Mouse (Mus musculus): ENCODE data around the gene Onecut3. TPM values are rescaled to one million over a fixed set of nuclear protein-coding genes. Genes with fewer than 3 reads are reported as not detected.

The Onecut3 gene
- polyA plus RNA-seq, 1 experiment from 2014 or later = 2.3 TPM

DNA sequence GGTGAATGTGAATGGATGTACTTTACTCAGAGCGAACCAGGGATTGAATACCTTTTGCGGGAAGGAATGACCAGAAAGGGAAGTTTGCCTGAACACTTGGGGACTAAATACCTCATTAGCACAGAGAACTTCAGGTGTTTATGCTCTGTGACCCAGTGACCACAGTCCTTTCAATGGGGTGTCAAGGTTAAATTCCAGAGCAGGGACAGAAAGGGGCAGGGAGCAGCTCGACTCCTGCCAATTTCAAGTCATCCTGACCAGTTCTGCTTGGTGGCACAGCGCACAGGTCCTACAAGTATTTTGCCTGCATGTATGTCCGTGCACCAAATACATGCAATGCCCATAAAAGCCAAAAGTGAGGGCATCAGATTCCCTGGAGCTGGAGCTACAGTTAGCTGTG lies 29.6 kb upstream of the Onecut3 start:
- Histone ChIP-seq H3K4me2 (replicated peaks) (no peak overlapping the region), H3K9ac (no peak overlapping the region), H3K36me3 (no peaks in the 10 kb centered on the region), H3K27me3 (peaks cover 23% of the 10 kb centered on the region), H3K9me3 (replicated peaks) (no peaks in the 10 kb centered on the region), H3K4me1 (peaks cover 5% of the 10 kb centered on the region), H3K27ac (no peak overlapping the region), H3K4me3 (no peak overlapping the region)
- ATAC-seq (ENCODE audit: low FRiP score) = no peak
- WGBS = 61% methylated on average over 5 of the region's 5 CpGs

- peaks cover 39% of the 10 kb centered on the region for H3K27me3 ChIP-seq
- under 1% methylated on average over 57 of the region's 58 CpGs for WGBS
These were observed 19.2 kb upstream of the Onecut3 start for GRCm38 (mm10) chr10:80475290-80475959.

DNA sequence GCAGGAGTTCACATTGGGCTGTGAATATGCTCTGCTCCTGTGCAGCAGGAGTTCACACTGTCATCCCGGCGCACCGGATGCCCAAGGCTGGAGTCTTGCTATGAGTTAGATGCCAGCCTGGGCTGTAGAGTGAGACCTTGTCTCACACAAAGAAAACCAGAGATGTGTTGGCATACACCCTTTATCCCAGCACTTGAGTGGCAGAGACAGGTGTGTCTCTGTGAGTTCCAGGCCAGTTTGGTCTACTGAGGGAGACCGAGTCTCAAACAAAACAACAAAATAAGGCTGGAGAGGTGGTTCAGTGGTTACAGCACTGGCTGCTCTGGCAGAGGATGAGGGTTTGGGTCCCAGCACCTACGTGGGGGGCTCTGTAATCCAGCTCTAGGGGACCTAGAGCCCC lies 16.1 kb upstream of the Onecut3 start:
- H3K27ac ChIP-seq = no peak overlapping the region
- WGBS = 80% methylated on average over 5 of the region's 5 CpGs
- no peak overlapping the region for H3K4me2 ChIP-seq (replicated peaks)
- no peaks in the 10 kb centered on the region; the same call in 1 of the 2 replicates for H3K4me1 ChIP-seq
- no peak overlapping the region for H3K4me3 ChIP-seq
- 0 out of 2 replicates have a peak overlapping the region, but pooled peaks have one; percentile 6 for H3K9ac ChIP-seq
- H3K27me3 ChIP-seq = peaks cover 38% of the 10 kb centered on the region
- no peak for ATAC-seq (ENCODE audit: low FRiP score)
- H3K36me3 ChIP-seq = no peaks in the 10 kb centered on the region
- H3K9me3 ChIP-seq (replicated peaks) = no peaks in the 10 kb centered on the region

More at GRCm38 (mm10) chr10:80475290-80475959, 19.2 kb upstream of the Onecut3 start:
- H3K4me2 ChIP-seq (replicated peaks) = peak overlapping the region; percentile 68
- peak overlapping the region; percentile 69 for H3K9ac ChIP-seq
- no peaks in the 10 kb centered on the region; the same call in 1 of the 2 replicates for H3K4me1 ChIP-seq
- no peaks in the 10 kb centered on the region for H3K36me3 ChIP-seq
- H3K9me3 ChIP-seq (replicated peaks) = no peaks in the 10 kb centered on the region
- ATAC-seq (ENCODE audit: low FRiP score) = peak; percentile 85
- peak overlapping the region; percentile 50 for H3K4me3 ChIP-seq
- peak overlapping the region; percentile 82 for H3K27ac ChIP-seq

DNA sequence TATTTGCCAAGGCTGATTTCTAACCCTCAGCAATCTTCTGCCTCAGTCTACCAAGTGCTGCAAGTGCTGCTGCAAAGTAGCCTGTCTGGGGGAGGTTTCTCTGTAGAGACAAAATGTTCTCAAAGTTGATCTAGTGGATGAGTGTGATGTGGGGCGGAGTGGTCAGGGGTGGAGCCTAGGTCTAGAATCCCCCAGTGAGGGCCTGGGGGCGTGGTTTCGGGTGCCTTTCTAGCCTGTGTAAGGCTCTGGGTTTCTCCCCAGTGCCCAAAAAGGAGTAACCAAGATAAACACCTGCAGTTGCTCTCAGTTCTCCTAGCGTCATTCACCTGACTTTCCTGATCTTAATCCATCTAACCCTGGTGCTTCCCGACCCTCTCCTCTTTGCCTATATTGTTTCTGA lies 13.6 kb upstream of the Onecut3 start:
- WGBS = 21% methylated on average over 5 of the region's 5 CpGs
- H3K27me3 ChIP-seq = peaks cover 62% of the 10 kb centered on the region
- no peak overlapping the region for H3K9ac ChIP-seq

DNA sequence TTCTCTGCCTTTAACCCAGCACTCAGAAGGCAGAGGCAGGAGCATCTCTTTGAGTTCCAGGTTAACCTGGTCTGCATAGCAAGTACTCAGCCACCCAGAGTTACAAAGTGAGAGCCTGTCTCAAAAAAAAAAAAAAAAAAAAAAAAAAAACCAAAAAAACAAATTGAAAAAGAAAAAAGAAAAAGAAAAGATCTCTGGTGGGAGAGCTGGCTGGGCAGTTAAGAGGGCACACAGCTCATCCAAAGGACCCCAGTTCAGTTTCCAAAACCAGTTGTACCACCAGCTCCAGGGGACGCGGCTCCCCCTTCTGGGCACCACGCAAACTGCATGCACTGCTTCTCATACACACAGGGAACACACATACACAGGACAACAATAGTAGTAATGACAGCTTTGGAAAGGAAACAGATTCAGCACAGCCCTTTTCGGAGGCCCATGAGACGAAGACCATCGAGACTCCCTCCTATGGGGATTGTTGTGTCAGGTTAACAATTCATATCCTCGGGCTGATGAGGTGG lies 7.7 kb upstream of the Onecut3 start:
- 77% methylated on average over 7 of the region's 7 CpGs for WGBS
- H3K36me3 ChIP-seq = no peaks in the 10 kb centered on the region
- ATAC-seq (ENCODE audit: low FRiP score) = no peak

More for the DNA sequence above, 13.6 kb upstream of the Onecut3 start:
- Histone ChIP-seq H3K4me1 (peaks cover 4% of the 10 kb centered on the region; the same call in 1 of the 2 replicates), H3K4me3 (no peak overlapping the region), H3K9me3 (replicated peaks) (no peaks in the 10 kb centered on the region), H3K27ac (no peak overlapping the region), H3K36me3 (no peaks in the 10 kb centered on the region), H3K4me2 (replicated peaks) (no peak overlapping the region)
- ATAC-seq (ENCODE audit: low FRiP score) = no peak

GRCm38 (mm10) chr10:80490051-80490450 lies 4.6 kb upstream of the Onecut3 start:
- peaks cover 12% of the 10 kb centered on the region for H3K4me1 ChIP-seq
- H3K4me2 ChIP-seq (replicated peaks) = no peak overlapping the region
- WGBS = under 1% methylated on average over 22 of the region's 22 CpGs
- peaks cover 94% of the 10 kb centered on the region for H3K27me3 ChIP-seq
- no peaks in the 10 kb centered on the region for H3K36me3 ChIP-seq
- ATAC-seq (ENCODE audit: low FRiP score) = no peak
- no peaks in the 10 kb centered on the region for H3K9me3 ChIP-seq (replicated peaks)
- H3K27ac ChIP-seq = no peak overlapping the region
- no peak overlapping the region for H3K4me3 ChIP-seq
- no peak overlapping the region for H3K9ac ChIP-seq

More for the DNA sequence above, 7.7 kb upstream of the Onecut3 start:
- H3K4me2 ChIP-seq (replicated peaks) = no peak overlapping the region
- peaks cover 8% of the 10 kb centered on the region for H3K4me1 ChIP-seq
- no peak overlapping the region for H3K27ac ChIP-seq
- no peak overlapping the region for H3K4me3 ChIP-seq
- H3K9ac ChIP-seq = no peak overlapping the region
- H3K9me3 ChIP-seq (replicated peaks) = no peaks in the 10 kb centered on the region
- peaks cover 91% of the 10 kb centered on the region for H3K27me3 ChIP-seq

GRCm38 (mm10) chr10:80495901-80496300 lies 1.3 kb downstream of the Onecut3 start:
- peak overlapping the region; percentile 41 for H3K4me3 ChIP-seq
- H3K4me1 ChIP-seq = peaks cover 29% of the 10 kb centered on the region
- no peak for ATAC-seq (ENCODE audit: low FRiP score)
- H3K27me3 ChIP-seq = peaks cover 99% of the 10 kb centered on the region
- no peaks in the 10 kb centered on the region for H3K36me3 ChIP-seq
- H3K9me3 ChIP-seq (replicated peaks) = no peaks in the 10 kb centered on the region
- H3K4me2 ChIP-seq (replicated peaks) = peak overlapping the region; percentile 51
- H3K9ac ChIP-seq = peak overlapping the region; percentile 58
- WGBS = under 1% methylated on average over 32 of the region's 35 CpGs
- peak overlapping the region; percentile 70 for H3K27ac ChIP-seq

- Histone ChIP-seq H3K4me3 (peak overlapping the region; percentile 41), H3K4me2 (replicated peaks) (peak overlapping the region; percentile 51), H3K4me1 (peaks cover 25% of the 10 kb centered on the region), H3K27me3 (peaks cover 99% of the 10 kb centered on the region), H3K27ac (peak overlapping the region; percentile 70), H3K9me3 (replicated peaks) (no peaks in the 10 kb centered on the region), H3K36me3 (no peaks in the 10 kb centered on the region), H3K9ac (peak overlapping the region; percentile 58)
- ATAC-seq (ENCODE audit: low FRiP score) = no peak
- WGBS = under 1% methylated on average over 20 of the region's 20 CpGs
These were observed 1.8 kb downstream of the Onecut3 start for GRCm38 (mm10) chr10:80496421-80496820.

- H3K36me3 ChIP-seq = no peaks in the 10 kb centered on the region
- peaks cover 95% of the 10 kb centered on the region for H3K27me3 ChIP-seq
- ATAC-seq (ENCODE audit: low FRiP score) = no peak
- 0% methylated on average over 7 of the region's 7 CpGs for WGBS
- no peak overlapping the region for H3K4me3 ChIP-seq
- H3K9ac ChIP-seq = no peak overlapping the region
- no peaks in the 10 kb centered on the region for H3K9me3 ChIP-seq (replicated peaks)
- no peak overlapping the region for H3K27ac ChIP-seq
- no peak overlapping the region for H3K4me2 ChIP-seq (replicated peaks)
- peaks cover 7% of the 10 kb centered on the region; the same call in 1 of the 2 replicates for H3K4me1 ChIP-seq
These were observed 7.7 kb downstream of the Onecut3 start for GRCm38 (mm10) chr10:80502291-80502690.

DNA sequence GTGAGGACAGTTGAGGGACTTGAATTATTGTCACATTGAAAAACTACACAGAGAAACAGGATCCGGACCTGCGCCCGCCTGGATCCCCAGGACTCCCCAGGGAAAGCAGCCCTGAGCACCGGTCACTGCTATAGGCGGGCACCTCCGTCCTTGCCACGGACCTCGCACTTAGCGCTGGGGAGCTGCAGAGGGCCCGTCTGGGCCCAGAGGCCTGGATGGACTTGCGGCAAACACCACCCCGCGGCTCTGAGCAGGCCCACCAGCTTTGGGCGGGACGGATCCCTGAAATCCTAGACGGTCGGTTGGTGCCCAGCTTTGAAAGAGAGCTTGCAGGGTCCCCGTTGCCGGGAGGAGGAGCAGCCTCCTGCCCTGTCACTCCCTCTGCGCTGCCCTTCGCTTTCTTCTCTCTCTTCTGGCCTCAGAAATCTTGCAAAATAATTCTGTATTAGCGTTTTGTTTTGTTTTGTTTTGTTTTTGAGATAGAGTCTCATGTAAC lies 8.2 kb downstream of the Onecut3 start:
- H3K4me2 ChIP-seq (replicated peaks) = no peak overlapping the region
- H3K27ac ChIP-seq = no peak overlapping the region
- peaks cover 95% of the 10 kb centered on the region for H3K27me3 ChIP-seq
- H3K9me3 ChIP-seq (replicated peaks) = no peaks in the 10 kb centered on the region
- ATAC-seq (ENCODE audit: low FRiP score) = no peak
- no peaks in the 10 kb centered on the region for H3K36me3 ChIP-seq
- H3K9ac ChIP-seq = no peak overlapping the region
- WGBS = under 1% methylated on average over 22 of the region's 22 CpGs
- H3K4me3 ChIP-seq = no peak overlapping the region
- peaks cover 7% of the 10 kb centered on the region; the same call in 1 of the 2 replicates for H3K4me1 ChIP-seq

GRCm38 (mm10) chr10:80503599-80504220 lies 9.1 kb downstream of the Onecut3 start:
- H3K9ac ChIP-seq = no peak overlapping the region
- WGBS = under 1% methylated on average over 27 of the region's 27 CpGs
- no peak for ATAC-seq (ENCODE audit: low FRiP score)

DNA sequence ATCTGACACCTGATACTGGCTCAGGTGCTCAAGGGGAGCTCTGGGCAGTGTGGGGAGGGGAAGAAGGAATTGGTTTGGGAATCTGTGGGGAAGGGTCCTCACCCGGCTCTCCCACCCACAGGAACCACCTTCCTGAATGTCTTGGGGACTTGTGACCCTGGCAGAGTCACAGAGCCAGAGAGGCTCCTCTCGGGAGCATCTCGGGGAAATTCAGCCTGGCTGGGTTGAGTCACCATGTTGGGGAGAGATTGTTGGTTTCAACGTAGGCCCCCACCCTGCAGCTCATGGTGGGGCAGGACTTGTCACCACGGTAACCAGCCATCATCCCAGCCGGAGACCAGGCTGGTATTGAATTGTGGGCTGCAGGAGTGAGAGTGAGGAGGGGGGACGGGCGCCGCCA lies 10.1 kb downstream of the Onecut3 start:
- Histone ChIP-seq H3K27me3 (peaks cover 93% of the 10 kb centered on the region), H3K9me3 (replicated peaks) (no peaks in the 10 kb centered on the region), H3K36me3 (no peaks in the 10 kb centered on the region), H3K27ac (no peak overlapping the region), H3K9ac (no peak overlapping the region), H3K4me3 (no peak overlapping the region), H3K4me2 (replicated peaks) (no peak overlapping the region), H3K4me1 (peaks cover 7% of the 10 kb centered on the region; the same call in 1 of the 2 replicates)
- no peak for ATAC-seq (ENCODE audit: low FRiP score)
- WGBS = 1% methylated on average over 7 of the region's 9 CpGs

More at GRCm38 (mm10) chr10:80503599-80504220, 9.1 kb downstream of the Onecut3 start:
- H3K4me2 ChIP-seq (replicated peaks) = no peak overlapping the region
- H3K9me3 ChIP-seq (replicated peaks) = no peaks in the 10 kb centered on the region
- H3K27ac ChIP-seq = no peak overlapping the region
- H3K4me1 ChIP-seq = peaks cover 7% of the 10 kb centered on the region; the same call in 1 of the 2 replicates
- H3K27me3 ChIP-seq = peaks cover 93% of the 10 kb centered on the region
- H3K4me3 ChIP-seq = no peak overlapping the region
- H3K36me3 ChIP-seq = no peaks in the 10 kb centered on the region

Measured in hindbrain, embryonic 12.5 days (tissue).